Mouse (Mus musculus) bone marrow macrophage, adult 2 months (primary cell): Measurements from ENCODE around the gene Magi2.

ENCODE experiments used
- CTCF ChIP-seq: IDR thresholded peaks from 2 replicates; pipeline ENCODE4 v1.5.1; 2012; ENCODE audit warnings: low read depth, mild to moderate bottlenecking, low read length, moderate library complexity
- POLR2A ChIP-seq: IDR thresholded peaks from 2 replicates; pipeline ENCODE4 v1.6.1; 2012; ENCODE audit warnings: mild to moderate bottlenecking, low read depth, low read length, borderline replicate concordance

DNA sequence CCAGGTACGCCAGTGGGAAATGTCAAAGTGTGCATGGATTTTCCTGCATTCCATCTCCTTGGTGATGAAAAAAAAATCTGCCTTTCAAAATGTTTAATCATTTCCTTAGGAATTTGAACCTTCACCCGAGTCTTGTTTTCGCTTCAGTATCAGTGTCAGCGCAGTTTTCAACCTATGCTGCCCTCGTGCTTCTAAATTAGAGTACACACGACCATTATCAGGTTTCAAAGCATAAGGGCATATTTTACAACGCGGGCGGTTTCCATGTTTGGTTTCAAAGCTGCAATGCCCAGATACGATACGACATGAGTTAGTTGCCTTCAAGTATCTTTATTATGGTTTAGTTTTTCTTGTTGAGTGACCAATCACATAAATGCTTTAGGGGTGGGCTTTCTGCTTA, 1067.7 kb downstream of the Magi2 start:
- TF ChIP-seq CTCF (no peak), POLR2A (no peak)
